ENCODE assay signal across 8 mouse cellular contexts in genomic region chr16:32165281-32165821, GRCm38 (mm10). TPM values are rescaled to one million over a fixed set of nuclear protein-coding genes. Genes with fewer than 3 reads are reported as not detected.
DNase-seq lines count a peak whose midpoint lies in the region; ATAC-seq and TF ChIP-seq lines count a peak whose summit lies in the region.

Gene Nrros, minus strand, starts transcription at chr16:32165594.

- WGBS in limb, embryonic 14.5 days: under 1% methylated on average over 20 of the region's 25 CpGs
- WGBS in midbrain, embryonic 14.5 days: 3% methylated on average over 25 of the region's 25 CpGs

- TF ChIP-seq POLR2A in limb, embryonic 14.5 days (IDR thresholded peaks at IDR 0.05; ENCODE audit: borderline replicate concordance, extremely low read depth, insufficient read depth, insufficient read length): no peak

- DNase-seq in gastrocnemius, postnatal 4 days (ENCODE audit: low spot score in 2 of 2): peak in 1 of 2 experiments; percentile 19
- DNase-seq in gastrocnemius, postnatal 36 days: no peak
- DNase-seq in cerebellum, postnatal 10 days: peak; percentile 56 to 59
- DNase-seq in frontal cortex, postnatal 14 days (ENCODE audit: low spot score in 2 of 2): peak; percentile 42
- DNase-seq in limb, embryonic 14.5 days (ENCODE audit: low spot score): peak; percentile 39
- DNase-seq in midbrain, embryonic 14.5 days: peak; percentile 52
- DNase-seq in spleen, postnatal 36 days (ENCODE audit: low spot score in 2 of 2): peak; percentile 89 to 90

- ATAC-seq in inflammation-experienced regulatory T-cells, adult 6 months: peak; percentile 89
- no peak for ATAC-seq in limb, embryonic 14.5 days (ENCODE audit: low FRiP score, low read depth)
- no peak for ATAC-seq in midbrain, embryonic 14.5 days (ENCODE audit: low FRiP score, low TSS enrichment)

- 0 out of 2 replicates have a peak, but pooled peaks cover 4% of the 10 kb centered on the region for H3K4me1 ChIP-seq in limb, embryonic 14.5 days (ENCODE audit: control insufficient read depth, insufficient read depth, low read length)
- peaks cover 6% of the 10 kb centered on the region; the same call in 1 of the 2 replicates for H3K4me1 ChIP-seq in midbrain, embryonic 14.5 days (ENCODE audit: control insufficient read depth, insufficient read depth, low read length)

- peak within 1 kb of the TSS; percentile 37 for H3K4me3 ChIP-seq in limb, embryonic 14.5 days (replicated peaks; ENCODE audit: low read length)
- H3K4me3 ChIP-seq in midbrain, embryonic 14.5 days (replicated peaks; ENCODE audit: low read depth, low read length): peak within 1 kb of the TSS; percentile 31

- H3K4me2 ChIP-seq in limb, embryonic 14.5 days (replicated peaks; ENCODE audit: low read depth, low read length, severe bottlenecking): peak within 1 kb of the TSS; percentile 73
- peak within 1 kb of the TSS; percentile 63 for H3K4me2 ChIP-seq in midbrain, embryonic 14.5 days (ENCODE audit: low read length)

- H3K36me3 ChIP-seq in limb, embryonic 14.5 days (ENCODE audit: control insufficient read depth, insufficient read depth, low read length): no peaks in the 10 kb centered on the region
- no peaks in the 10 kb centered on the region for H3K36me3 ChIP-seq in midbrain, embryonic 14.5 days (ENCODE audit: control insufficient read depth, insufficient read depth, low read length)

- H3K9me3 ChIP-seq in limb, embryonic 14.5 days (ENCODE audit: control insufficient read depth, low read length): no peaks in the 10 kb centered on the region
- no peaks in the 10 kb centered on the region for H3K9me3 ChIP-seq in midbrain, embryonic 14.5 days (ENCODE audit: control insufficient read depth, low read length)

- 0 out of 2 replicates have a peak, but pooled peaks cover 6% of the 10 kb centered on the region for H3K27me3 ChIP-seq in limb, embryonic 14.5 days (ENCODE audit: control insufficient read depth, insufficient read depth, low read length)
- peaks cover 8% of the 10 kb centered on the region; the same call in 1 of the 2 replicates for H3K27me3 ChIP-seq in midbrain, embryonic 14.5 days (ENCODE audit: control insufficient read depth, insufficient read depth, low read length)

- peak within 1 kb of the TSS; percentile 55 for H3K9ac ChIP-seq in limb, embryonic 14.5 days (ENCODE audit: low read depth, low read length, severe bottlenecking)
- no peak within 1 kb of the TSS; the same call in 1 of the 2 replicates for H3K9ac ChIP-seq in midbrain, embryonic 14.5 days (replicated peaks; ENCODE audit: low read length)

- H3K27ac ChIP-seq in limb, embryonic 14.5 days (replicated peaks; ENCODE audit: low read depth, low read length): no peak within 1 kb of the TSS
- no peak within 1 kb of the TSS for H3K27ac ChIP-seq in midbrain, embryonic 14.5 days (replicated peaks; ENCODE audit: low read depth, low read length)

- intact Hi-C loops in gastrocnemius, postnatal 36 days (cut with DNase I): no loop called here

RNA-seq across cellular contexts. Expression of gene Nrros, which starts in this region (rescaled TPM):
- 10 to 100 TPM; 13.3 to 15.2 TPM for total RNA-seq in gastrocnemius, postnatal 4 days (2021)
- 1 to 10 TPM; 2.0 to 2.1 TPM for total RNA-seq in gastrocnemius, postnatal 36 days (2021)
- 10 to 100 TPM; 42.7 to 71.0 (median 53.2) TPM for polyA plus RNA-seq in inflammation-experienced regulatory T-cells, adult 6 months (2017; shearing (Covaris generic))
- 14.2 and 18.2 TPM in 2 replicates for polyA plus RNA-seq in limb, embryonic 14.5 days (2012; rRNA removed)
- polyA plus RNA-seq in limb, embryonic 14.5 days (2014; fragmentation: Nextera tagmentation; extraction: Ambion mirVana): 20.1 and 20.2 TPM in 2 replicates
- polyA plus RNA-seq in midbrain, embryonic 14.5 days (2014; fragmentation: Nextera tagmentation; extraction: Ambion mirVana): 3.4 and 8.7 TPM in 2 replicates

Comparison
In these comparisons a context has a peak if more than half of its experiments do, and no peak if none do; other contexts are left out.
1. RNA of gene Nrros (total RNA-seq): 13.3 to 15.2 TPM in gastrocnemius, postnatal 4 days; 2.0 to 2.1 TPM in gastrocnemius, postnatal 36 days; every median in the first group is over 4 times any median in the second.
2. DNase-seq: peak in cerebellum, postnatal 10 days (2 of 2), frontal cortex, postnatal 14 days (2 of 2), limb, embryonic 14.5 days (single experiment), midbrain, embryonic 14.5 days (single experiment) and spleen, postnatal 36 days (2 of 2); none in gastrocnemius, postnatal 36 days (0 of 2).